Mouse (Mus musculus) WW6 (cell line): ENCODE results near the gene Unc5a.

Source experiments
- DNase-seq: peaks from one replicate; pipeline ENCODE4 v3.0.0-alpha.2; 2013; ENCODE audit warnings: low read depth, low spot score

The Unc5a gene

GRCm38 (mm10) chr13:54948531-54949493 lies at the start of gene Unc5a:
Gene Unc5a, plus strand, starts transcription at chr13:54949411.
- DNase-seq, result peak; percentile 65

- DNase-seq, result no peak
Measured at GRCm38 (mm10) chr13:54912053-54912452, 37.2 kb upstream of the Unc5a start.

DNA sequence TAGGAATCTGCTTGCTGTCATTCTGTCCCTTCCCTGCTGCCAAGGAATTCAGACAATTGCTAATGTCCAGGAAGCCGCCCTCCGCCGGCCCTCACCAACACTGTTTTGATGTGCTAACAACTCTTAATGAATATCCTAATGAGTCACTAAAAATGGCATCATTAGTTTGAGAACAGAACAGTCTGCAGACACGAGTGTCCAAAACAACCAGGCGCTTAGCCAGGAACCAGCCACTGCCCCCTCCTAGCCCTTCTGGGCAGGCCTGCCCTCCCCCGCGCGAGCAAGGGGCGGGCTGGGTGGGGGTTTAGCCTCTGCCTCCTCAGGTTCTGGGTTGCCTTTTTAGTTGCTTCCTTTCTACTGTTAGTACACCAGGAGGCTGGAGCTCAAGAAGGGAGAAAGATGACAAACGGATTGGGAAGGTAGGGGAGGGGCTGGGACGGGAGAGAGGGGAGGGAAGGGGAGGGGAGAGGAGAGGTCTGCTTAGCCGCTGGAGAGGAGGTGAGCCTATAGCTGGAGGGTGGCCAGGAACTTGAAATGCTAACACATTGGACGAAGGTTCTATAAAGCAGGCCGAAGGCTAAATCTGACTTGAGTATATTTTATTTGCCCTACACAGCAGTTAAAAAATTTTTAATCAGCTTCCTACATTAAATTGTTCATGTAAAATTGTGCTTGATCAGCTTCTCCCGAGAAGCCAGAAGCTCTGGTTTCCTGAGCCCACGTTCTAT lies 36.2 kb upstream of the Unc5a start:
- DNase-seq, result no peak

DNA sequence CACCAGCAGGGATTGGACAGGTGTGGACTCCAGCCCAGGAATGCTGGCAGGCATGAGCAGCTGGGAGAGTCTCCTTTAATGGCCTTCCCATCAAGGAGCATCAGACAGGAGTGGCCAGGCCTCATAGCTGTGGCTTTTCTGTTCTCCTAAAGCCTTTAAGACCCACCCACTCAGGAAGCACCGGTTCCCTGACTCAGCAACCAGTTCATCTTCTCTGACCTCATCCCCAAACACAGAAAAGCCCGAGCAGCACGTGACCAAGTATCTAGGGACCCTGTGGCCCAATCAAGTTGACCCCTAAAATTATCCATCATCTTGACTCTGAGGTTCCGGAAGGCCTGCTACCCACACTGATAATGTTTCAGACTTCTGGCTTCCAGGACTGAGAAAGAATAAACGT lies 32.6 kb upstream of the Unc5a start:
- no peak for DNase-seq

- DNase-seq, result no peak
Measured at GRCm38 (mm10) chr13:54918910-54919309, 30.3 kb upstream of the Unc5a start.

DNA sequence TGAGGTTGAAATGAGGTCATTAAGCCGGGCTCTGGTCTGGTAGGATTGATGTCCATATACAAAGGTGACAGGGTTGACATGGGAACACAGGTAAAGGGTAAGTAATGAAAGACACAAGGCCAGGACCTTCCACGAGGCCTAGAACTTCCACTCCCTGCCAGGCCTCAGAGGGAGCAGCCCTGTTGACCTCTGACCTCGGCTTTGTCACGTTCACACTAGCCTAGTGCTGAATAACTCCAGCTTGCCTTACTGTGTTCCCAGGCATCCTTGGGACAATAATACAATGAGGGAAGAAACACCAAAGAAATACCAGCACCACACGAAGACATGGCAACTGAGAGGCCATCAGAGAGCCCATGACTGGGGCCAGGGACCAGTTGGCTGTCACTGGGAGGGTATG lies 29.5 kb upstream of the Unc5a start:
- DNase-seq, result no peak

DNA sequence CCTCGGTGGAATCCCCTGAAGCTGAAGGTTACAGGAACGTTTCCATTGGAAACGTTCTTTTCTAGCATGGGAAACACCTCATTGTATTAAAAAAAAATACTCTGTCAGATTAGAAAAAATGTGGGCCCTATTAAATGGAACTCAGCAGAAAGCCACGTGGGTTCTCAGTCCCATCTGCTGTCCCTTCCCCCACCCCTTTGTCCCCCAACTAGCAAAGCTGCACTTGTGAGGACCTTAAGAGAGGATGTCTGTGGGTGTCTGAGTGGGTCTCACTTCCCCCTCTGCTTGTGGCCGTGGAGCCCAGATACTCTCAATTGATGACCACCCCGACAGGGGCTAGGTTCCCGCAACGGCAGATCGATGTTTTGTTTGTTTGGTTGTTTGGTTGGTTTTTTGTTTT lies 27.5 kb upstream of the Unc5a start:
- no peak for DNase-seq

GRCm38 (mm10) chr13:54923705-54924104 lies 25.5 kb upstream of the Unc5a start:
- no peak for DNase-seq

DNA sequence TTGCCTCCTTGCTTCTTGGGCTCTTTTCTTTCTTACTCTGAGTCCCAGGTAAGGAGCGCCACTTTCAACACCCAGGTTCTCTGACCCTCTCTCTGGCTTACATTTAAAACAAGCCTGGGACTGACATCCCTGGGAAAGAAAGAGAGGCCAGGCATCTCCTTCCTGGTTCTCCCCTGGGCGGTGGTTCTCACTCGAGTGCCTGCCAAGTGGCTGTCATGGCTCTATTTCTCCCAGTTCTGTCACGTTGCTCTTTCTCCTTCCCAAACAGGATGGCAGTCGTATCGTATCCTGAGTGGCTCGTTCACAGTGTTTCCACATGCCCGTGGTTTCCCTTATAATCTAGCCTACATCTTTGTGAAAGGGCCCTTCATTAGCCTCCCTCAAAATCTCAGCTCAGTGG lies 23.7 kb upstream of the Unc5a start:
- no peak for DNase-seq

DNA sequence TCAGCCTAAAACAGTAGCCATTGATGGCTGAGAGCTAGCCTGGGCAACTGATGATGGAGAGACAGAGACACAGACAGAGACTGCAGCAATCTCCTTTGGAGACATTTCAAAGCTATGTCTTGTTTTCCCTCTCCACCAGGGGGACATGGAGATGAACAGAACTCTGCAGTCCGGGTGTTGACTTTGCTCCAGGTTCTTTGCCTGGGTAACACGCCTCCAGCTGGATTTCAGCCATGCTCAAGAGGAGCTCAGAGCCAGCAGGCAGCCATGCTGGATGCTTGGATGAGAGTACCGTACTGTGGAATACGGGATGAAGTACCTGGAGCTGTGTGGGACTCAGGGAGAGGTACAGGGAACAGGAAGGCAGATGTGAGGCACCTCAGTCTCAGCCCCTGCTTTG lies 22.6 kb upstream of the Unc5a start:
- DNase-seq, result no peak

- DNase-seq, result no peak
Measured at GRCm38 (mm10) chr13:54930123-54930522, 19.1 kb upstream of the Unc5a start.

- DNase-seq, result no peak
Measured at GRCm38 (mm10) chr13:54934873-54935272, 14.3 kb upstream of the Unc5a start.

GRCm38 (mm10) chr13:54936173-54936572 lies 13.0 kb upstream of the Unc5a start:
- no peak for DNase-seq

- DNase-seq, result no peak
Measured at GRCm38 (mm10) chr13:54937885-54938284, 11.3 kb upstream of the Unc5a start.

DNA sequence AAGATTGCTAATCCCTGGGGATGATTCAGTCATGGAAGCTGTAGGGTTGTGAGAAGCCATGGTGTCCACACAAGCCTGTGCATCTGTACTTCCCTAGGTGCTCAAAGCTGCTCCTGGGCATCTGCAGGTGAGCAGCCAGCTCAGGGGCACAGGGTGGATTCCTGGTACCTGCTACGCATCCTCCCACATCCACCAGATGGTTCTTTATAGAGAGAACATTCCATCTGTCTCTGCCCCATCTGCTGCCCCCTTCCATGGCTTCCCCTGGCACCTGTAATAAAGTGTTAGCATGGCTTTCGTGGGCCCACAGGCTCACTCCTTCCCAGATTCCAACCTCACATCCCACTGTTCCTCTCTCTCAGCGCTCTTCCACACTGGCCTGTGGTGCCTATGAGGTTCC lies 10.7 kb upstream of the Unc5a start:
- DNase-seq, result no peak

DNA sequence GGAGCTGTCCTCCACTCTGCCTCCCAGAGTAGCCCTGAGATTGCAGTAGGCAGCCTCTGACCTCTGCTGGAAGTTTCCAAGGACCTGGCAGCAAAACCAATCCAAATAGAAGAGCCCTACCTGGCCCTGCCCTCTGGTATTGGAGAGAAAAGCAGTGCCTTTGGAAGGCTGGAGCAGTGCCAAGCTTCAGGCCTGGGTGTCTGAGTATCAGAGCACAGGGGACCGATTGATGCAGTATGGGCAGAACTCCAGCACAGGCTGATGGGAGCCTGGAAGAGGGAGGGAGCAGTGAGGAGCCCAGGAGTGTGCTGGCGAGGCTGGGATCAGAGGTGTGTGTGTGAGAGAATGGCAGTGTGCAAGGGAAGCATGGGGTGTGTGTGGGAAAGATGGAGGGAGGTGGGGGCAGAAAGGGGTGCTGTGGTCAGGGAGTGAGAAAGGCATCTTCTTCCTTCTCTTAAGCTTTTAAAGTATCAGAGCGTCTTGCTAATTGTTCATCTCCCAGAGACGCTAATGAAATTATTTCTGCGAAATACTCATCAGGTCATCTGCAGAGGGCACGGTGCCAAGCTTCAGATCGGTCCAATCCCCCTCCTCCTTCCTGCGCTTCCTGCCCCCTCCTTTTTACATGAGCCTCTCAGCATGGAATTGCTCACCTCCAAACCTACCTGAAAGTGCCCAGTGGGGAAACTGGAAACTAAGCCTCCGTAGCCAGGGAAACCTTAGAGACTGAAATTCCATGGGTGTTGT lies 4.6 kb upstream of the Unc5a start:
- no peak for DNase-seq

GRCm38 (mm10) chr13:54945332-54945731 lies 3.9 kb upstream of the Unc5a start:
- DNase-seq, result no peak

GRCm38 (mm10) chr13:54946406-54946805 lies 2.8 kb upstream of the Unc5a start:
- no peak for DNase-seq

DNA sequence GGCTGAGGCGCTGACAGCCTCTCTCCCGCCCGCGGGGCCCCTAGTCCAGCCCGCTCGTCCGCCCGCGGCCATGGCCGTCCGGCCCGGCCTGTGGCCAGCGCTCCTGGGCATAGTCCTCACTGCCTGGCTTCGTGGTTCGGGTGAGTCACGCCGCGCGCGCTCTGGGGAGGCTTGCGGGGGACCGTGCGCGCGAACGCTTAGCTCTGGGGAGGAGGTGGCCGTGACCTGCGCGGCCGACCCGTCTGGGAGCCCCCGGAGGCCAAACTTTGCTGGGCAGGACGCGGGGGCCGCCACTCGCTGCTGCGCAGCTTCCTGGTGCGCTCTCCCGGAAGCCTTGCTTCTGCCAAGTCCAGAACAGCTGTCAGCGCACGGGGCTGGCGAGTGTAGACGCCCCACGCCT lies 381 bp downstream of the Unc5a start:
- DNase-seq, result no peak

- DNase-seq, result no peak
Measured at GRCm38 (mm10) chr13:54950131-54950530, 920 bp downstream of the Unc5a start.

DNA sequence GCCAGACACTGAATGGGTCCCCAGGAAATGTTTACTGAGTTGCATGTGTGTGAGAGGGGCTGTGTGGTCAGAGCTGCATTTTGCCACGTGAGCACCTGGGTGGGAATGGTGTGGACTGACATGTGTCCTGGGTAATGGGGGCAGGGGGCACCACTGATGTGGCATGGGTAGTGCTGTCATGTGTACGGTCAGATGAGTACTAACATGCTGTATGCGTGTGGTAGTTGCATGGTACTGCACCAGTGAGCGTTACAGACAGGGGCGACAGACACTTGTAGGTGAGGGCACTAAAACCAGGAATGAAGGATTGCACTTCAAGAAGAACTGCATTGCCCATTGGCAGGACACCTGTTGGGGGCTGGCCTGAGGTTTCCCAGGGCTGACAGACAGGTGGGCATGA lies 2.0 kb downstream of the Unc5a start:
- no peak for DNase-seq

DNA sequence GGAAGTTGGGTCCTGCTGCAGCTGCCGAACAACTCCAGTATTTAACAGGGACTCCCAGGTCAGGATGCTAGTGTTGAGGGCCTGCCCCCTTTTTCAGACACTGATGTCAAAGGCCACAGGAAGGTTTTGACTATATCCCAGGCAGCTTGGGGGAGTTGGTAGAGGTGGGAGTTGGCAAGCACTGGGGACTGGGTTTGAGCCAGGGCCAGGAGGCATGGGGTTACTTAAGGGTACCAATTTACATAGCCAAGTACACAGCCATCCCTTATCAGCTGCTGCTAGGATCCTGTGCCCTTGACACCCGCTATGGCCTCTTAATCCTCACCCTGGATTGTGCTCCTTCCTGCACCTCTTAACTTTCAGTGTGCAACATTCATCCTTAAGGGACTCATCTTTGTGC lies 5.5 kb downstream of the Unc5a start:
- no peak for DNase-seq
